Mouse (Mus musculus) large intestine, adult 2 months (tissue): ENCODE measurements at regions not wholly inside any gene's neighbourhood (a gene's known extent, or its start where the extent isn't known, plus 50 kb on each side); places are given as distances from the start of the nearest gene placed in this dataset.

Experiments used
- DNase-seq: peaks from one replicate; pipeline ENCODE4 v3.0.0-alpha.2; 2012; ENCODE audit warnings: low read depth, low spot score
- WGBS: fragments of 180-500 bp; shearing (Covaris S2); methylation state at CpG from one replicate; pipeline ENCODE4 v1.1.7; 2018; 5-methylcytosine and 5-hydroxymethylcytosine counted together

DNA sequence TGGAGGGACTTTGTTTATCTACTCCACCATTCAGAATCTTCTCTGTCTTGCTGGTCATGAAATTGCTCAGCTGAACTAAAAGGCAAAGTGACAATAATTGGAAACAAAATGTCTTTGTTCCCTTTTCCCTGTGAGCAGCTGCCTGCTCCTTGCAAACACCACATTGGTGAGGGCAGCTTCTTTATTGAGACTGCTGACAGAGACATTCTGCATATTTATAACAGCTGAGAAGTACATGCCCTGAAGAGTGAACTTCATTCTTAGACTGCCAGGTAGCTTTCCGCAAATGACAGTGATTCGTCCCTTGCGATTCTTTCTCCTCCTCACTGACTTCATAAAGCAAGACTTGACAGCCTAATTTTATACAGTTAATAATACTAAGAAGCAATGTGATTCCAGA is 237.0 kb downstream of the Cps1 start:
- WGBS: 89% methylated on average over 3 of the region's 3 CpGs
- no peak for DNase-seq

DNA sequence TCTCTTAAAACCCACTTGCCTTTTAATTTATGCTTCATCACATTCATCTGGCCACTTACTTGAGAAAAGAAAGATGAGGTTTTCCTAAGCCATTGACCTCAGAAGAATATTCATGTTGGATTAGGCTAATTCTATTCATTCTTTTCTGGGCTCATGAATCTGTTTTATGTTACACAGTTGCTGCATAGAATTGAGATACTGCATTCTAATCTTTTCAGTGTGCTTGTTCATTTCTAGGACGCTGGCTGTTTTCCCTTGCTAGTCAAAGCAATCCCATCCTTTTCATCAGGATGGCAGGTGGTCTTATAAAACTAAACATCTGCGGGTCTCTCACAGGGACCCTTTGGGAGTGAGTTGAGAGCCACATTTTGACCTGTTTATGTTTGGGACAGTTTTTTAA is 243.2 kb downstream of the Cps1 start:
- WGBS: 57% methylated on average over 2 of the region's 2 CpGs
- DNase-seq: no peak

DNA sequence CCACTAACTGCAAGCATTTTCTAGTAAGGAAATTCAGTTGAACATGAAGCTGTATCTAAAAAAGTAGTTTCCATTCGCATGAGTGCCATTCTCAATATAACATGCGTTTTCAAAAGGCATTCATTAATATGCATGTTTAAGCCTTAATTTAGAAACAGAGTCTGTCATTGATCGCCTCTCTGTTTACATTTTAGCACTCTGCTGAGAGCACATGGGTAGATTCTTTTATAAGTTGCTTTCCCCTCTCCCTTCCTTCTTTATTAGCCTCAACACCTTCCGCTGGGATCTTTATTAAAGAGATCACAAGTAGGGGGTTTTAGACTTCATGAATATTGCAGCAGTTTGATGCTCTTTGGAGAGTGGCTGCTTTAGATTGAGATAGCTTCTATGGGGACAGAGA is 243.7 kb downstream of the Cps1 start:
- 71% methylated on average over 4 of the region's 4 CpGs for WGBS
- DNase-seq: no peak

DNA sequence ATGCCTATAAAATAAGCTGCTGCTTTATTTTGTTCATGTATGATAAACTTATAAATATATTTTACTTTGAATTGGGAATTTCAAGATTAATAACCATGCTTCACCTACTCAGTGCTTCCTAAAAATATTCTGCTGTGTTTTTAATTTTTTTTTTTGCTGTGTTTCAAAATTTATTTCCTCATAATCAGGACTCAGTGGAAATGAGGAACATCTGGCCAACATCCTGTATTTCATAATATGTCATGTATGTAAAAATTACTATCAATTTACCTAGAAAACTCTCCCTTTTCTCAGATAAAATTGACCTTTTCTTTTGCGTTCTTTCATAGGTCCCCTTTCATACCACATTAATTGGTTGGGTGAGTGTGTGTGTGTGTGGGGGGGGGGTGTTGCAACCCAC is 259.5 kb downstream of the Cps1 start:
- WGBS: 93% methylated on average over 1 of the region's 1 CpGs
- no peak for DNase-seq

DNA sequence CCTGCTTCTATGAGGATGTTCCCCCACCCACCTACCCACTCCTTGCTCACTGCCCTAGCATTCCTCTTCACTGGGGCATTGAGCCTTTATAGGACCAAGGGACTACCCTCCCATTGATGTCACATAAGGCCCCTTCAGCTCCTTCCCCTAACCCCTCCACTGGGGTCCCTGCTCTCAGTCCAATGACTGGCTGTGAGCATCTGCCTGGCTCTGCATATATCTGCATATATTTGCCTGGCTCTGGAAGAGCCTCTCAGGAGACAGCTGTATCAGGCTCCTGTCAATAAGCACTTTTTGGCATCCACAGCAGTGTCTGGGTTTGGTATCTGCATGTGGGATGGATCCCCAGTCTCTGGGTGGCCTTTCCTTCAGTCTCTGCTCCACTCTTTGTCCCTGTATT is 262.6 kb downstream of the Cps1 start:
- DNase-seq: no peak

DNA sequence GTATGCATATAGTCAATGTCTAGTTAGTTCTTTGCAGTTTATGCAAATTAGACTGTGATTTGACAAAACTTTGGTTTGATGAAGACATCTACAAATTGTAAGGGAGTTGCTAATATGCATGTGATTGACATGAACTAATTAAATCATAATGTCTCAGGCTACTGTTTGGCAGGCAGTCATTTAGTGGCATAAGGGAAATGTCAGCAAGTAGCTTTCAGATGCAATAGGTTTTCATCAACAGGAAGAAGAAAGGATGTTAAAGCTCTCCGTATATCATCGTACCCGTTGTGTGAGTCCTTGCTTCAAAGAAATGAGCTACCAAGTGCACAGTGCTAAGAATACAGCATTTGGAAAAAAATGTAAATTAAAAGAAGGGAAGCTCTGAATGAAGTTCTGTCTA is 264.1 kb downstream of the Cps1 start:
- DNase-seq: no peak
- 87% methylated on average over 3 of the region's 3 CpGs for WGBS

DNA sequence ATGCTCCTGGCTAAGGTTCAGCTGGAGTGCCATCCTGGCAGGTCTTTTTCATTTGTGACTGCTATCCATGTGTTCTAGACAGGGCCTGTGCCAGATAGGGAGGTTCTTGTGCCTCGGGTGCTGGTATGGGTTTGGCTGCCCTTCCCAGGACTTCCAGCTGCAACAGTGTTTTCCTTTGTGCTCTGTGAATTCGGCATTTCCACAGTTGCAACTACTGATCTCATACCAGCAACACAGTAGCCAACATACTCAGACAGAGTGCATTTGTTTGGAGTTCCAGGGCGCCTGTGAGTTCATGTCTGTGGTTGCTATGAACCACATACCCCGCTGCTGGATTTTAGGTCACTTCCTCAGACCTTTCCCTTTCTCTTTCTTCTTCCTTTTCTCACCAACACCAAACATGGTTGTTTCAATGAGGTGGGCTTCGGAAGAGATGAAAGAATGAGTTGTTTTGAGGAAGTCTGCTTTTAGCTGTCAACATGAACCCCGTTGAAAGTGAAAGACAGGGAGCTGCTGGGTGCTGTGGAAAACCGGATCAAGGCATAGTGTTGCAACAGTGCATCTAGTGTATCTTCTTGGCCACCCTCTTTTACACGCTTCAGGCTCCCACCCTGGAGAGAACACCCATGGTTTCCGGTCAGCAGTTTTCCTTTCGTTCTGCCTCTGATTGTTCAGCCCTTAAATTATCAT is 275.1 kb downstream of the Cps1 start:
- WGBS: 57% methylated on average over 10 of the region's 10 CpGs
- DNase-seq: no peak

DNA sequence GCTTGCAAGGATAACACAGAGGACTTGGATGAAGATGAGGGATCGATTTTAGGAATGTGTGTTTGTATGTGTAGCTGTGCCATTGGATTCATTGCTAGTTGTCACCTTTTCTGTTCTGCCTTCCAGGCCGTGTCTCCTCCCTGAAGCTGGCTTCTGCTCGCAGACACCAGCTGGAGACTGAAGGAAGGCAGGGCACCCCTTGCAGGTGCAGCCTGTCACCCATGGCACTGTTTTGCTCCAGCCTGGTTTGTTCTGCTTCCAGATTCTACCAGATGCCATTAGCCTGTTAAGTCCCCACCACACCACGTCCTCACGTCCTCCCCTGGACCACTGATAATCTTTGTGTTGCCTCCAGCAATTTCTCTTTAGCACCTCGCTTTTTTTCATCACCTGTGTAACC is 286.7 kb downstream of the Cps1 start:
- 78% methylated on average over 6 of the region's 6 CpGs for WGBS
- DNase-seq: no peak

DNA sequence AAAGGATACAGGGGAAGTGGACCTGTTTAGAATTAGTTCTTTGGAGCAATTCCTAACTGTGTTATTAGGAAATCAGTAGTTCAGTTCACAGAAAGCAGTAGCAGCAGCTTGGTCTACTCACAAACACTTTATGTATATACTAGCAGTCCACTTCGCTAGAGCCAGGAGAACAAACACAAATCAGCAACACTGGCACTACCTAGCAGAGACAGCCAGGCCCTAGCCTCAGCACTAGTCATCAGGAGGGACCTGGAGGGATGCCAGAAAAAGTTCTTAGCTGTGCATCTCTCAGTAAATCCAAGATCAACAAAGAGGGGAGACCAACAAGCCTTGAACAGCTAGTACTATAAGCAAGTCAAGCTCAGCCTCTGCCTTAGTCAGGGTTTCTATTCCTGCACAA is 294.4 kb downstream of the Cps1 start:
- DNase-seq: no peak
- WGBS: 49% methylated on average over 1 of the region's 1 CpGs

DNA sequence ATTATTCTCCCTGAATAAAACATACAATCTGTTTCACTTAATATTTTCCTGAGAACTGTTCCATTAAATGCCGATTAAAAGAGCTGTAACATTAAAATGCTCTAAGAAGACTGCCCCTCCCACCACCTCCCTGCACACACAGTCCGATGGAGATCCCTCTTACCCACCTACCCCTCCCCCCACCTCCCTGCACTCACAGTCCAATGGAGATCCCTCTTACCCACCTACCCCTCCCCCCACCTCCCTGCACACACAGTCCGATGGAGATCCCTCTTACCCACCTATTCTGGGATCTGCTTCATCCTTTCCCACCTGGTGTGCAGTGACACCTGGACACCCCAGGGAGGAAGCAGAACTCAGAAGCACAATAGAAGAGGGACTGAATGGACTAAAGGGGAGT is 305.6 kb downstream of the Cps1 start:
- 45% methylated on average over 3 of the region's 3 CpGs for WGBS
- DNase-seq: no peak

DNA sequence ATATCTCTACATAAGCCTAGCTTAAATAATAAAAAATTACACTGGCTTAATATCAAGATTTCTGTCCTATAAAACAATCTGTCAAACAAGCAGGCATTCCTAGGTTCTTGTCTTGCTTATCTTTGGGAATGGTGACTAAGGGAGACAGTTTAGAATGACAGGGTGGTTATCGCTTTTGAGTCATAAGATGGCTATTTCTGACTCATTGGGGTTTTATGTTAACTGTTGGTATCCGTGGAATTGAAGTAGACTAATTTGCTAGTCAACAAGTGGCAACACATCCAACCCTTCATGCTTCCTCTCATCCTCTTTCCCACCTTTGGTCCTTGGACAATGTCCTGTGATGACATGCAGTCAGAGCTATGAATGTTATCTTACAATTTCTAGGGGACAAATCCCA is 328.0 kb downstream of the Cps1 start:
- DNase-seq: no peak
- WGBS: 77% methylated on average over 2 of the region's 2 CpGs

DNA sequence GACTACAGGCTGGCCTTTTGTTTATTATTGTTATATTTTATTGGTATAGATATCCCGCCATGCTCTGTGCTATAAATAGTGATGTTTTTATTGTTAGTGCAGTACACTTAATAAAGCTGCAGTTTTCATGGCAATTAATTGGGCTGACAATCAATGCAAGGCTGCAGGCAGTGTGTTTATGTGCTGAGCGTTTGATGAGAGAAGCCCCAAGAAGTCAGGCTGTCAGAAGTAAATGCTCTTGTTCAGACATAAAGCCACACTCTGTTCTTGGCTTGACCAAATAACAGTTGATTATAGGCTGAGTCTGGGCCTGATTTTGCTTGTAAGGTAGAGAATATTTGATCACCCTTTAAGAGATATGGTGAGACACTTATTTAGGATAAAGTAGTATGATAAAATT is 341.4 kb downstream of the Cps1 start:
- 45% methylated on average over 2 of the region's 2 CpGs for WGBS
- DNase-seq: no peak

DNA sequence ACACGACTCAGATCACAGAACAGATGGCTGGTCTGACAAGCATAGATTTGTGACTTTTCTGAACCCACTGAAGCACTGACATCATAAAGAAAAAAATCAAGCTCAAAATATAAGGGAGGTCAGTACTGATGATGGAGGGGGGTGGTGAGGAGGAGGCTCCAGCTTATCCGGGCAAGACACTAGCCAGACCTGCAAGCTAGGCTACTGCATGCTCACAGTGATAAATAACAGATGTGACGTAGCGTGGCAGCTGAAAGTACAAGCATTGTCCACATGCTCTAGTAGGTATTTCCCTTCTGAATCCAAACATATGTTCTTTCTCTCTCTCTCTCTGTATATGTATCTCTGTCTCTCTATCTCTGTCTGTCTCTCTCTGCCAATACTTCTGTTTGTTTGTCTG is 342.7 kb downstream of the Cps1 start:
- no peak for DNase-seq
- 62% methylated on average over 4 of the region's 4 CpGs for WGBS

DNA sequence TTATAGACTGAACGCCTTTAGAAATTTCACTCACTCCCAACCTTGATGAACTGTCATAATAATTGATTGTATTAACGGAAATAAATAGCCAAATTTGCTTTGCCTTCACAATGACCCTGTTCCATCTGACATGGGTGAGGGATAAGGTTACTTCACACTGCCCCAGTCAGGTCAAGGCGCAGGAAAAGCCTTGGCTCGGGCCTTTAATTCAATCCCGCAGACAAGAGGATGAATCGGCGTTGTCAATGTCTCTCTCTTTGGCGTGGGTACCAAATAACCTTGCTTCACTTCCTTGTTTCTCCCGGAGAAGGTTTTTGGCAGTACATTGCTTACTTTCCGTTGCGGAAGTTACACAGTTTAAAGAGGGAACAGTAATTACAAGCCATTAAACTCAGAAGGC is 354.2 kb downstream of the Cps1 start:
- WGBS: 30% methylated on average over 11 of the region's 11 CpGs

DNA sequence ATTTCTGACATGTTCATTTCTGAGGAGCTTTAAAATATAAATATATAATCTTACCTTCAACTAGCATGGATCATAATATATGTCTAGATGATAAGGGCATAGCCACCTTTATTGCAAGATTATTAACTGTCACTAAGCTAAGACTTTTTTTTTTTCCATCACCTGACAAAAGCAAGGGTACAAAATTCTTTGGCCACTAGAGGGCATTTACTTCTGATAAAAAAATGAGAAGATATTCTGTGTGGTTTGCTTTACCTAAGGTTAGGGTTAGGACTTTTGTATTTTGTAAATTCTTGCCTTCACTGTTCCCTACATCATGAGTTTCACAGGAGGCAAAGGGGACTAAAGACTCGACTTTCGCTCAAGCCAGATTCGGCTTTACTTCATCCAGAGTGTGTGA is 355.1 kb downstream of the Cps1 start:
- no peak for DNase-seq
- 88% methylated on average over 3 of the region's 3 CpGs for WGBS

More for the DNA sequence above, 354.2 kb downstream of the Cps1 start:
- peak; percentile 13 for DNase-seq

DNA sequence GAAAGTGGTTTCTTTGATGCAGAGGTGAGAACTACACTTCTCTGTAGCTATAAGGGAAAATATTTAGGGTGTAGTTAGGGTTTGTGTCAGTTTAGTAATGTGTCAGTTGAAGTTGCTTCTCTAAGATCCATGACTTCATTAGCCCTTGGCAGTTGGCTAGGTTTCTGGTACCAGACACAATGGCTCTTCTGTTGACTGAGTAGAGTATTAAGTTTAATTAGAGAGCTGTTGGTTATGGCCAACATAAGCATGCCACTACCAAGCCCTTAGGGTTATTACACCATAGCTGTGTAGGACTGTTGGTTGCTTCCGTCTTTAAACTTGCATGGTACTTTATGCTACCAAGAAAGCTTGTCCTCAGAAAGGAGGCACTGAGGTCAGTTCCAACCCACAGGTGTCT is 359.1 kb downstream of the Cps1 start:
- no peak for DNase-seq
- 89% methylated on average over 1 of the region's 1 CpGs for WGBS

DNA sequence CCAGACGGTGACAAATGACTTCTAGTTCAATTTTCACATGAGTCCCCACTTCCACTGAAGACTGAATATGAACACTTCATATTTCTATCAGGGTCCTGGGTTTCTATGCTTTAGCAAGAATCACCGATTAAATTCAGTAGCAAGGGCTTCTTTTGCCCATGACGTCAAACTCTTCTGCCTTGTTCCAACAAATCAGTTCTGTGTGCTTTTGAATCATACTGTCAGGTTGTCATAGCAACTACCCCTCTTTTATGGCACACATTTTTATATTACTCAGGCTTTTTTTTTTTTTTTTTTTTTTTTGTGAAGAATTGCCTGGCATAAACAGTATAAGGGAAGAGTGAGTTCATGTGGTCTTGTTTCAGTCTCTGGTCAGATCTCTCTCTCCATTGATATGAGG is 381.3 kb downstream of the Cps1 start:
- no peak for DNase-seq
- WGBS: 68% methylated on average over 3 of the region's 3 CpGs

DNA sequence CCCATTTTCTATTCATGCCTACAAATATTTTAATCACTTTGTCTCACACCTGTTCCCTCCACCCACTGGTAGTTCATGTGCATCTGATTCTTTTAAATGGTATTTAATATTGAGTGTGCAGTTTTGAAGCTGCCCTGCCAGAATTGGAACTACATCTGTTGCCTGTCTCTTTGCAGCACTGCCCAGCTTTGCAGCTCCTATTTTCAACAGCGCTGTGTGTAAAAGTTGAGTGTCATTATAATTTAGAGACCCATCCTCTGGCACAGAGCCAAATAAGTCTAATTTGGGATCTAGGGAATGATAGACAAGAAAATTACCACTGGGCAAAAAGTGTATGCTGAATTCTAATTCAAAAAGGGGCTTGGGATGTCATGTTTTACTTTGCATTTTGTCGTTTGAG is 382.9 kb downstream of the Cps1 start:
- 69% methylated on average over 2 of the region's 2 CpGs for WGBS
- no peak for DNase-seq

DNA sequence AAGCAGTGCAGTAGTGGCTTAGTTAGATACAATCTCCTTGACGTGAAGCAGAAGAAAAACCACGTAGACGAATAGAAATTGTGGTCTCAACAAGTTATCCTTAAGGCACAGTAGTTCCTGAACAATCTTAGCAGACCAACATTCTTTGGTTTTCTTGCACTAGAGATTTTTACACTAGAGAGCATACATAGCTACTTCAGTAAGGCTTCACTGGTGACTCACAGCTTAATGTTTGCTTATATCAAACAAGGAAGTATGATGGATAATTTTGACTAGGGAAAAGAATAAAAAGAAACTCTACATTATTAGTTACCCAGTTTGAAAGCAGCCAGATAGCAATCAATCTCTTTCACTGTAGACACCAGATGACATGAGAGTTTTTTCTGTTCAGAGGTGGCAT is 395.5 kb downstream of the Cps1 start:
- no peak for DNase-seq
- WGBS: 43% methylated on average over 3 of the region's 3 CpGs

DNA sequence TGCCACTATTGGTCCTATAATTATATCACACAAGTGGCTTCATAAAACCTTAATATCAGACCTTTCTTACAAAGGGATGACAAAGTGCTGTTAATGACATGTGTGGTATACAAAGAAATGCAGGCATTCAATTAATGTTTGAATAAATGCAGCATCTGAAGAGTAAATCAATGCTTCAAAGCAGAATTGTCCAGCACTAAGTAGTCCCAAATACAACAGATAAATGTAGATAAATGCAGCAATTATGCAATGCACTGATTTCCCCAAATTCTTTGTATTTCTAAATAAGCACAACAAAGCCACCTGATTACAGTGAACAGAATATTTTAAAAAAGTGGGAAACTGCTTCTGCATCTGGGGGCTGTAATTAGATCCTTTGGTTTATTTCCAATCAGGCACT is 435.9 kb downstream of the Cps1 start:
- DNase-seq: no peak

DNA sequence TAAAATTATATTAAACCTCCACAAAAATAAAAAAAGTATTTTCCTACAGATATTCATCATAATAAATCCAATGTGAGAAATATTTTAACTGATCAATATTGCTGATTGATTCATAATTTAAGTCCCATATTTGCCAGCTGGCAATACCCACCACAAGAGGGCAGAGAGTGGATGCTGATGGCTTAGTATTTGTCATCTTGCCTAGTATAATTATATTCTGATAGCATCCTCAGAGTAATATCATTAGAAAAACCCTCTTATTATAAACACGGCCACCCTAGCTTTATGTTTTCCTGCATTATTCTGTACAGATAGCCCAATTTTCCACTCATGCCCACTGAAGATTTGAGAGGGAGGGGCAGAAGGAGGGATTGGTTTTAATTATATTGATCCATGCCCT is 436.4 kb downstream of the Cps1 start:
- WGBS: 88% methylated on average over 1 of the region's 1 CpGs
- DNase-seq: no peak

DNA sequence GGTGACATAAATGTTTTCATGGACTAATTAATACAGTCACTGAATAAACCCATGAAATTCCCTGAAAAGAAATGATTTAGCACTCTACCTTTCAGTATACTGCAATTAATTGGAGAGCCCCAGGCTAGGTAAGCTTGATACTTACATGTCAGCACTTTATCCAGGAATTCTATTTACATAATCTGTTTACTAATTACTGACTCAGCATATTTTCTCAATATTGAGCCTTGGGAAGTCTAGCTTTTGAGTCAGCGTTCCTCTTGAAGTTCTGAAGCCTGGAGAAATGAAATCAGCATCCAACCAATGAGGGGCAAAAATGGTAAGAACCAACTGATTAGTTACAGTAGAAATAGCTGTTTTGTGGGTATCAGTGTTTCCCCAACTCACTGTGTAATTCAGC is 448.8 kb downstream of the Cps1 start:
- WGBS: 74% methylated on average over 1 of the region's 1 CpGs
- no peak for DNase-seq
